Mouse (Mus musculus): Measurements from ENCODE around the gene Sec24a. TPM values are rescaled to one million over a fixed set of nuclear protein-coding genes. Genes with fewer than 3 reads are reported as not detected.
"Not testable (repeated sequence)": the region's sequence is repeated elsewhere in the genome, so short reads cannot be mapped to it uniquely, and the experiment has no call there.

Gene Sec24a
- polyA plus RNA-seq, 1 experiment from 2014 or later, result 7.0 TPM

GRCm38 (mm10) chr11:51759941-51760657 is 3.3 kb downstream of the Sec24a start:
- DNase-seq (ENCODE audit: low spot score), result no peak

DNA sequence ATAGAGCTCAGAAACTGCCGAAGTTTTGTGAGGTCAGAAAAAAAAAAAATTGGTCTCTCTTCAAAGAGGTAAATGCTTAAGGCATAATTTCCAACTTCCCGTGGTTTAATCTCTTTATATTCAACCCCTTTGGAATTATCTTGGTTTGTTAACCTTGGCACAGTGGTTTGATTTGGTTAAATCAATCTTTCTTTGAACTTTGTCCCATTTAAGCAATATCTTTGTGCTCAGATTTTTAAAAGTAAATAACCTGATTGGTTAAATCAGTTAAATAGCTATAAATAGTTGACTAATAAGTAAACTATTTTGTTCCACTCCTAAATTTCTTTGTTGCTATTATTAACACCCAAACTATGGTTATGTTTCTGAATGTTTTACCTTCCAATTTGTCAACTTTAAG is 4.2 kb downstream of the Sec24a start:
- DNase-seq (ENCODE audit: low spot score), result no peak

- DNase-seq (ENCODE audit: low spot score), result not testable (repeated sequence)
These were observed 5.2 kb downstream of the Sec24a start for GRCm38 (mm10) chr11:51758207-51758606.

GRCm38 (mm10) chr11:51757625-51758024 is 5.8 kb downstream of the Sec24a start:
- DNase-seq (ENCODE audit: low spot score), result no peak

DNA sequence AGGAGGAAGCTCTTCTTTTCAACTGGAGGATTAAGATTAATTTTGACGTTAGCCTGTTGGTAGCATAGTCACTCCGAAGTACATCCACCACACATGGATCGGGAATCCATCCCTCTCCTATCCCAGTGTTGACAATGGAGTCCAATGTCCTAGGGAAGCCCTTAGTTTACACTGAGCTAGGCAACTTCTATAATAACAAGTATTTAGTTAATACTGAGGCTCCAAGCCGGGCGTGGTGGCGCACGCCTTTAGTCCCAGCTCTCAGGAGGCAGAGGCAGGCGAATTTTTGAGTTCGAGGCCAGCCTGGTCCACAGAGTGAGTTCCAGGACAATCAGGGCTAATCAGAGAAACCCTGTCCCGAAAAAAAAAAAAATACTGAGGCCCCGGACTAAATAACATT is 6.4 kb downstream of the Sec24a start:
- DNase-seq (ENCODE audit: low spot score), result no peak

- peak; percentile 82 for DNase-seq (ENCODE audit: low spot score)
These were observed 7.1 kb downstream of the Sec24a start for GRCm38 (mm10) chr11:51756352-51756771.

DNA sequence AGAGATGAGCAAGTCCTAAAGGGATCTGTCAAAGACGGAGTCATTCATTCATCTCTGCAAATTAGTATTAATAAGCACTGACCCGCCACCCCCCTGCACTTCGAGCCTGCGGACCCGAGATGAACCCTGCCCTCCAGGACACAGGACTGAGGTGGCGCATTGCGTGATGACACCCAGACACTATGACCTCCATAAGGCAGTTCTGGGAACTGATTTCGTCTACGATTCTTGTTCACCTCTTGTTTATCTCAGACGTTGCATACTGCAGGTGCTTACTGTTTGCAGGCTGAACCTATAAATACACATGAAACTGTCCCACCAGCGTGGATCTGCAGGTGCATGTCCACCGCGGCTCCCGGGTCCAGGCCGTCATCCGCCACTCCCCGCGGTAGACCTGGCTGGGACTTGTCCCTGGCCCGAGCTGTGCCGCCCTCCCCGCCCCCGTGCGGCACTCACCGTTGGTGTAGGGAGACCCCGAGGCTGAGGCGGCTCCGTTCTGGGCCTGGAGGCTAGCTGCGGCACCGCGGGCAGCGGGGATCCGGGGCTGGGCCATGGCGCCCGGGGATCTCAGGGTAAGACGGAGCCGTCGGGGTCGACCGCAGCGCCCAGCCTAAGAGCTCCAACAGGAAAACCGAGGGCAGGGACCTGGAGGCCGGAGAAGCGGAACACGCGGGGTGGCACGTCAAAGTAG is 7.7 kb downstream of the Sec24a start:
- peak; percentile 53 for DNase-seq (ENCODE audit: low spot score)

- DNase-seq (ENCODE audit: low spot score), result not testable (repeated sequence)
These were observed 11.7 kb downstream of the Sec24a start for GRCm38 (mm10) chr11:51751623-51752225.

DNA sequence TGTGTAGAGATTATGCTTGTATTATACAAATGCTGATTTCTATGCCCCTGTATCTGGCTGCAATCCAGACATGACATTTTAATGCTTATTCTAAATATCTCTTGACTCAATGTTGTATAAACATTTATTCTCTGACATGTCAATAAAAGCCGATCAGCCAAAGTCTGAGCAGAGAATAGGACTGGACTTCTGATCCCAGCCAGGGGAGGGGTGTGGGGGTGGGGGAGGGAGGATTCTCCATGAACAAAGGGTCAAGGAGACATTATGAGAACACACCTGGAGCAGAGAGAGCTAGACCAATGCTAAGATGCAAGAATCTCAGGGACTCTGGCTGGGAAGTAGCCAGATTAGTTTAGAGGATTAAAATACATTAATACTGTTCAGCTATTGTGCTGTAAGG is 17.3 kb downstream of the Sec24a start:
- no peak for DNase-seq (ENCODE audit: low spot score)

GRCm38 (mm10) chr11:51740701-51741100 is 22.7 kb downstream of the Sec24a start:
- DNase-seq (ENCODE audit: low spot score), result no peak

DNA sequence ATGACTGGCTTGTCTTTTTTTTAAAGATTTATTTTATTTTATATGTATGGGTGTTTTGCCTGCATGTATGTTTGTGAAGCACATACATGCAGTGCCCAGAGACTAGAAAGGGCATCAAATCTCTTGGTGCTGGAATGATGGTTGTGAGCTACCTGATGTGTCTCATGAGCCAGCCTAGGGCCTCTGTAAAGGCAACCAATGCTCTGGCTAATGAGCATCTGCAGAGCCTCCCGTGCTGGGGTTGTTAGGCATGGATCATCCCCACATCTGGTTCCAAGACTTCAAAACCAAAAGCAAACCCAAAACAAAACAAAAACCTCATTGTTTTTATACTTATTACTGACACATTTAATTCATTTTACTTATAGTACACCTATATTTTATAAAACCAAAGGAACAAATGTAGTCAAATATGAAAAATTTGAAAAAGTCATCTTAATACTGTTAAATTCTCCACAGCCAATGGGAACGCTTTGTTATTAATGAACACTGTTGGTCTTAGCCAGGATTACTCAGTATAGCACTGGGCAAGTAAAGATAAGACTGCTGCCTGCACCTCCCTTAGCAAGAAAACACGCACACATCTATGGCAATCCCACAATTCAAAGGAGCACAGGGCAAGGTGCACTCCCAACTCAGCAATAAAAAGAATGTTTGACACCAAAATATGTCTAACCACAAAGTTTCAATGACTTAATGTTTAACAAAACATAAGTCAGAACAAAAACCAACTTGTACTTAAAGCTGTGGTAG is 24.6 kb downstream of the Sec24a start:
- DNase-seq (ENCODE audit: low spot score), result no peak

- not testable (repeated sequence) for DNase-seq (ENCODE audit: low spot score)
These were observed 29.2 kb downstream of the Sec24a start for GRCm38 (mm10) chr11:51734218-51734617.

GRCm38 (mm10) chr11:51732883-51733282 is 30.6 kb downstream of the Sec24a start:
- no peak for DNase-seq (ENCODE audit: low spot score)

DNA sequence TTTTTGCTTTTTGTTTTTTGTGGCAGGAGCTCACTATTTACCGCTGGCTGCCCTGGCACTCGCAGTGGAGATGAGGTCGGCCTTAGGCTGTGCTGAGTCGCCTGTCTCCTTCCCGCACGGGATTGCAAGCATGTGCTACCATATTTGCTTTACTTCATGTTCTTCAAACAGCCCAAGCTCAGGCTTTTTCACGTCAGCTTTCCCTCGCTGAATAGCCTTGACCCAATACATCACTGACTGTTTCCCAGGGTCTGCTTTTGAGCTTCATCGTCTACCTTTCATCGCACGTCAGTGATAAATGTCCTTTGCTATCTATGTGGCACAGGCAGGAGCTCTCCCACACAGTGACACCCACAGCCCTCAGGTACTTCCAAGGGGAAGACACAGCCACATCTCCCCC is 42.4 kb downstream of the Sec24a start:
- no peak for DNase-seq (ENCODE audit: low spot score)

DNA sequence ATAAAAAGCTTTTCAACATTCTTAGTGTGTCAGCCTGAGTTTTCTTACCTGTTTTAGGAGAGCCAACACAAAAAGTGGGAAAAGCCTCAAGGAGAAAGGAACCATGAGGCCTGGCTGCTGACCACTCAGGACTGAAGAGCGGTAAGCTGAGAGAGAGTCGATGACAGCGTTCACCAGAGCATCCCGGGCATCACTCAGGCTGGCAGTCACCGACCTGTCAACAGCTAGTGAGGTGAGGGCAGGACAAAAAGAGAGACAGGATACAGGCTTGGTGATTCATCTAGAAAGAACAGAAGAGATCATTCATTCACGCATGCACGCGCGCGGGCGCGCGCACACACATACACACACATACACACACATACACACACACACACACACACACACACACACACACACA is 56.4 kb downstream of the Sec24a start:
- no peak for DNase-seq (ENCODE audit: low spot score)

GRCm38 (mm10) chr11:51706451-51706850 is 57.0 kb downstream of the Sec24a start:
- DNase-seq (ENCODE audit: low spot score), result no peak

GRCm38 (mm10) chr11:51703379-51703998 is 59.9 kb downstream of the Sec24a start:
- peak; percentile 56 for DNase-seq (ENCODE audit: low spot score)

DNA sequence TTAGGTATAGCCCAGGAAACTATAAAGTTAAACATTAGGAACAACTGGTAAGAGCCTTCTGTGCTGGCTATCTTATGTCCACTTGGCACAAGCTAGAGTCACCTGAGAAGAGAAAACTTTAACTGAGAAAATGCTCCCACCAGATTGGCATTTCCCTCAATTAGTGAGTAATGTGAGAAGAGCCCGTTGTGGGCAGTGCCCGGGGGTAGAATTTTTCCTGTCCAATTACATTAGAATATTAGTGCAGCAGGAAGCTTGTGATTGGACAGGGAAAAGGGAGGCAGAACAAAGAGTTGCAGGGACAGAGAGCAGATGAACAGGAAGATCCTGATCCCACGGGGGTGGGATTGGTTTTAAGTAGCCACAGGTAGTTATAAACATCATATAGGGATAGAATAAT is 60.6 kb downstream of the Sec24a start:
- no peak for DNase-seq (ENCODE audit: low spot score)

DNA sequence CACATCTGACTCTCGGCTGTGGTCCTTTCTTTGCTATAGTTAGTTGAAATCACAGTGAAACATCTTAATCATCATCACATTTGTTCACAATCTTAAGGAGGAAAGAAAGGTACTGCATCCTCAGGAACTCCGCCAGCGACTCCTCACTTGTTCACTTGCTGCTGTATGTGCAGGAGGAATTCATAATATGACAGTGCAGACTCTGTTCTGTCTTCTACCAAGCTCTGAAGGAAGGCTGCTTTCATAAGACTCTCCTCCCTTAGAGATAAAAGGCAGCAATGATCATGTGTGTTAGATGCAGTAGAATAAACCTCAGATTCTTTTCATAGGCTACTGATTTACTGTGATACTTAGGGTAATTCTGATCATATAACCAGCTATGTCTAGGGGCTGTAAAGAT is 68.5 kb downstream of the Sec24a start:
- DNase-seq (ENCODE audit: low spot score), result no peak

GRCm38 (mm10) chr11:51690597-51690996 is 72.8 kb downstream of the Sec24a start:
- DNase-seq (ENCODE audit: low spot score), result not testable (repeated sequence)

DNA sequence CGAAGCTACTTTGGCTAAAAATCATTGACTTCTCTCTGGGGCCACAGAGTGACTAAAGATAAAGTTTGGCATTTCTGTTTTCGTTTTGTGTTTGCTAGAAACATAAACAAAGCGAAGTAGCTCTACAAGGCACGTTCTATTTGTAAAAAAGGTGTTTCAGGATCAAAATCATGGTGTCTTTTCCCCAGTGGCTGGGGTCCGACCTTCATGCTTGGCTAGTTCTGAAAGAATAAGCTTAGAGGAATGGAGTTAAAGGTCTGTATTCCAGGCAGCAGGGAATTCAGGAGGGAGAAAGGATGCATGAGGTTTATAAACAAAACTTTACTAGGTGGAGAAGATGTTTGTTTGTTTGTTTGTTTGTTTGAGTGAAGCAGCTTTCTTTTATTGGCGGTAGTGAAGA is 74.1 kb downstream of the Sec24a start:
- DNase-seq (ENCODE audit: low spot score), result no peak

All from thymus, postnatal 0 days (tissue).